Mouse (Mus musculus) ovary, adult 18-20 months (tissue): ENCODE data around the gene Col1a1.

Experiments used
- DNase-seq: peaks from one replicate; pipeline ENCODE4 v3.0.0; 2022; ENCODE audit warnings: low spot score, mixed read lengths

Col1a1 gene

DNA sequence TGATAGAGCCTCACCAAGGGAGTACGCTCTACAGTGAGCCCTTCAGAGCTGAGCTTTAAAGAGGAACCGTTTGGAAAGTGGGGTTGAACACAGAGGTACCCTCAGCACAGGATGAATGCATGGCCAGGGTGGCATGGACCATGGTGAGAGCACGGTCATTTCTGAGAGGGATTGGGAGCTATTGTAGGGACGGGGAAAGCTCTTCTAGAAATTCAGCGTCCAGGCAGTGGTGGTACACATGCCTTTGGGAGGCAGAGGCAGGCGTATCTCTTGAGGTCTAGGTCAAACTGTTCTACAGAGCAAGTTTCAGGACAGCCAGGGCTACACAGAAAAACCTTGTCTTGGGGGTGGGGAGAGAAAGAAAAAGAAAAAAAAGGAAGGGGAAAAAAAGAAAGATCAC lies 61.0 kb downstream of the Col1a1 start:
- DNase-seq, result no peak

DNA sequence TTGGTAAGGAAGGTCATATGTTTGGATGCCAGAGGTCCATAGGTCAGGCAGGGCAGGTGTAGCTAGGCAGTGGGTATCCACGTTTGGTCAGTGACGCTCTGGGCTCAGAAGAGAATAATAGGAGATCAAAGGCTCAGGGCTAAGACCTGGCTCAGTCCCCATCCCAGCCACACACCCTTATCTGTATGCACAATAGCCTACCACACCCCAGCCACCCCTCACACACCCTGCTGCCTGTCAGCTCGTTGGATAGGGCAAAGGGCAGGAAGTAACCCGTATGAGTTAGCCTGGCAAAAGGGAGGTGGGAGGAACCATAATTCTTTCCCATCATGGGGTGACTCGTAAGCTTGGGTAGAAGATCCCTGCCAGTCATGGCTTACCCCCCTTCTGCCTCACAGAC lies 61.6 kb downstream of the Col1a1 start:
- DNase-seq, result no peak

DNA sequence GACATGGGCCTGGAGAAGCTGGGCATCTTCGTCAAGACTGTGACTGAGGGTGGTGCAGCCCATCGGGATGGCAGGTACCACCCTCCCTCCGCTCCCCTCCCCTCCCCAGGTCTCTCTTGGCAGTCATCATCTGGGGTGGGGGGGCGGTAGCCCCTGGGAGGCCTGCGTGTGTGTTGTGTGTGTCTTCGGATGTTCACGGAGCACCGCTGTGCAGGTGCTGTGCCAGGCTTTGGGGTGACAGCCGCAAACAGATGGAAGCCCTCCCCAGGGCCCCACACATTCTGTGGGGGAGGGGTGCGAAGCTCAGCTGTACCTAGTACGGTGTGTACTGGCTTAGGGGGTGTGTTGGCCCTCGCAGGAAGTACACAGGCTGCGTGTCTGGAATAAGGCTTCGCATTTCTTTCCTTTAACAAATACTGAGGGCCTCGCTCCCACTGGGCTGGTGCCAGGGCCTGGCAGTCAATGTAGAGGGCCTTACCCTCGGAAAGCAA lies 62.1 kb downstream of the Col1a1 start:
- DNase-seq, result no peak

DNA sequence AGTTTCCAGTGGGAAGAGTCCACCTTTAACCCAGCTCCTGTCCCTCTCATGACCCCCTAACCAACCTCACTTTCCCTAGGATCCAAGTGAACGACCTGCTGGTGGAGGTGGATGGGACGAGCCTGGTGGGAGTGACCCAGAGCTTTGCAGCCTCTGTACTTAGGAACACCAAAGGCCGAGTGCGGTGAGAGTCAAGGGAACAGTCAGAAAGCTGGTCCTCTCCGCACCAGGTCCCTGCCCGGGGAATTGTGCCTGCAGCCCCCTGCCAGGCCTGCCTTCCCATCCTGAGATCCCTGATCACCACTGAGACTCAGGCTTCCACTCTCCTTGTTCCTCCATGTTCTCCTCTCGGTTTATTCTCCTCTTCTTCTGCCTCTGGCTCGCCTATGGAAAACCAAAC lies 64.1 kb downstream of the Col1a1 start:
- DNase-seq, result no peak

DNA sequence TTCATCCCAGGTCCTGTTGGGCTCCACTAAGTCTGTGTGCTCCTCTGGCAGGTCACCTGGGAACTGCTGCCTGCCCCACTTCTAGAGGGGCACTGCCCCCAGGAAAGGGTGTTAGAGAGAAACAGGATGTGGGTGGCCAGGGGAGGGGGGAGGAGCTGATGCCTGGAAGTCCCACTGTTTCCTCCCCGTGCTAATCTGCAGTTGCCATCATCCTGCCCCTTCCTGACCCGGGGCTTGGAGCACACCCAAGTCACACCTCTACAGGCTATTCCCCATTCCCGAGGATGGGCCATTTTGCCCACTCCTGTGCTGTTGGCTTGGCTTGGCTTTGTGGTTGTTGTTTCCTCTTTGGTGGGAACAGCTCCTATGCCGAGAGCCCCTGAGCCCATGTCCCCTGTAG lies 64.5 kb downstream of the Col1a1 start:
- no peak for DNase-seq

DNA sequence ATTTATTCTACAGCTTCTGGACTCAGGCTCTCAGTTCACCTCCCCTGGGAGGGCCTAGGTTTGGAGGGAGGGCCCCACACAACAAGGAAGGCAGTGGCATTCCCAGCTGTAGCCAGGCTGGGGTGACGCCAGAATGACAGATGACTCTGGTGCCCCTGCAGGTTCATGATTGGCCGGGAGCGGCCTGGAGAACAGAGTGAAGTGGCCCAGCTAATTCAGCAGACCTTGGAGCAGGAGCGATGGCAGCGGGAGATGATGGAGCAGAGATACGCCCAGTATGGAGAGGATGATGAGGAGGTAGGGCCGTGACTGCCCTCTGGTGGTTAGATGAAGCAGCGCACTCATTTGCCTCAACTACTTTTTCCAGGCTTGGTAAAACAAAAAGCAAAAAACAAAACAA lies 65.0 kb downstream of the Col1a1 start:
- DNase-seq, result no peak

DNA sequence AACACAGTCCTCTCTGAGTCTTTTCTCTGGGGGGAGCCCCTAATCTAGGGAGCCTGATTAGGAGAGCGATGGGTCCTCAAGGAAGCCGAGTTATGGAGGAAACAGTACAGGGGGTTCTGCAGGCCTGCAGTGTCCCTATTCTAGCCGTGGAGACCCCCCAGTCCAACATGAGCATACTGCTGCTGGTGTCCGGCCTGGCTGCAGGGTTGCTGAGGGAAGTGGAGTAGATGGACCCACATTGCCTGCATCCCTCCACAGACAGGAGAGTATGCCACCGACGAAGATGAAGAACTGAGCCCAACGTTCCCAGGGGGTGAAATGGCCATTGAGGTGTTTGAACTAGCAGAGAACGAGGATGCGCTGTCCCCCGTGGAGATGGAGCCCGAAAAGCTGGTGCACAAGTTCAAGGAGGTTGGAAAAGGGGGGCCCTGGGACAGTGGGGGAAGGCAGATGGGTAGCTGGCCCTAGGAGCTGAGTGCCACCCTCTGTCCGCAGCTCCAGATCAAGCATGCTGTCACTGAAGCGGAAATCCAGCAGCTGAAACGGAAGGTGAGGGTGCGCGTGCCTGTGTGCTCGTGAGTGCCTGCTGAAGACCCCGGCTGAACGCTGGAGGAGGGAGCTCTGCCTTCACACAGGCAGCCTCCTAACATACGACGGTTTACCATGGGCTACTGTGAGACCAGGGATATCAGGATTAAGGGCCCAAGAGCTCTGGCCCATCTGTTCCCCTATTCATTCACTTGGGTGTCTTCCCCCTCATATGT lies 65.7 kb downstream of the Col1a1 start:
- no peak for DNase-seq
